Mouse (Mus musculus) midbrain, postnatal 0 days (tissue): Measurements from ENCODE around the gene Ranbp3. TPM values are rescaled to one million over a fixed set of nuclear protein-coding genes. Genes with fewer than 3 reads are reported as not detected.

Experiments
- ATAC-seq: fragments of 200-750 bp; cut with Nextera tagmentation; 2 replicates; pipeline ENCODE4 v1.8.0; 2017; ENCODE audit warnings: moderate number of reproducible peaks, mild to moderate bottlenecking, moderate TSS enrichment, moderate library complexity; ENCODE audit not compliant: low FRiP score
- DNase-seq: peaks from one replicate; pipeline ENCODE4 v3.0.0-alpha.2; 2015; ENCODE audit warnings: low spot score
- H3K27ac ChIP-seq: fragments of 300-500 bp; sonication (generic); 2 replicates; pipeline ENCODE4 v1.5.1; 2014; ENCODE audit warnings: low read depth, mild to moderate bottlenecking, low read length, mixed read lengths
- H3K27me3 ChIP-seq: fragments of 300-500 bp; sonication (generic); 2 replicates; pipeline ENCODE4 v1.6.1; 2014; ENCODE audit warnings: low read length, control low read depth, mixed read lengths; ENCODE audit not compliant: insufficient read depth
- H3K36me3 ChIP-seq: fragments of 300-500 bp; sonication (generic); 2 replicates; pipeline ENCODE4 v1.6.1; 2014; ENCODE audit warnings: low read length, control low read depth, mixed read lengths; ENCODE audit not compliant: insufficient read depth
- H3K4me1 ChIP-seq: fragments of 300-500 bp; sonication (generic); 2 replicates; pipeline ENCODE4 v1.6.1; 2014; ENCODE audit warnings: mild to moderate bottlenecking, control low read depth, antibody characterized with exemption, low read length, mixed read lengths; ENCODE audit not compliant: insufficient read depth
- H3K4me2 ChIP-seq: fragments of 300-500 bp; sonication (generic); 2 replicates; pipeline ENCODE4 v1.6.1; 2014; ENCODE audit warnings: low read depth, mild to moderate bottlenecking, low read length, mixed read lengths; ENCODE audit not compliant: poor library complexity, severe bottlenecking
- H3K4me3 ChIP-seq: fragments of 300-500 bp; sonication (generic); 2 replicates; pipeline ENCODE4 v1.5.1; 2014; ENCODE audit warnings: low read depth, mild to moderate bottlenecking, low read length, moderate library complexity
- H3K9ac ChIP-seq: fragments of 300-500 bp; sonication (generic); replicated peaks from 2 replicates; pipeline ENCODE4 v1.6.1; 2014; ENCODE audit warnings: mild to moderate bottlenecking, low read length, moderate library complexity, mixed read lengths; ENCODE audit not compliant: poor library complexity, severe bottlenecking
- H3K9me3 ChIP-seq: fragments of 300-500 bp; sonication (generic); 2 replicates; pipeline ENCODE4 v1.6.1; 2016; ENCODE audit warnings: low read length, control low read depth
- CTCF ChIP-seq: IDR thresholded peaks from 2 replicates; pipeline ENCODE4 v1.5.1; 2016; ENCODE audit warnings: antibody characterized with exemption, mild to moderate bottlenecking
- WGBS: fragments of 180-500 bp; shearing (Covaris S2); extraction: QIAGEN DNeasy Blood & Tissue Kit; methylation state at CpG from one replicate; pipeline ENCODE4 v1.1.7; 2014; 5-methylcytosine and 5-hydroxymethylcytosine counted together
- polyA plus RNA-seq: library from polyadenylated mRNA; unstranded; fragments of >200 nt; fragmentation: Nextera tagmentation; extraction: Ambion mirVana; gene quantifications from 2 replicates; pipeline ENCODE4 v1.2.1, GENCODE M21; 2015
- total RNA-seq: library from RNA; depleted of rRNA; stranded (reverse); fragments of >200 nt; gene quantifications from 2 replicates; pipeline ENCODE4 v1.2.3, GENCODE M21; 2014

The Ranbp3 gene
- total and polyA plus RNA-seq, 2 experiments from 2014 or later, result 96.0 to 136 TPM

GRCm38 (mm10) chr17:56700451-56700850 lies 27.4 kb downstream of the Ranbp3 start:
- ATAC-seq (no peak), DNase-seq (no peak)
- H3K27ac ChIP-seq, result no peak overlapping the region
- WGBS, result 91% methylated on average over 2 of the region's 2 CpGs
- H3K9me3 ChIP-seq, result no peaks in the 10 kb centered on the region
- no peak overlapping the region for H3K4me3 ChIP-seq
- no peaks in the 10 kb centered on the region for H3K4me1 ChIP-seq
- no peak overlapping the region for H3K4me2 ChIP-seq
- no peaks in the 10 kb centered on the region for H3K27me3 ChIP-seq
- no peak overlapping the region for H3K9ac ChIP-seq
- H3K36me3 ChIP-seq, result peaks cover 84% of the 10 kb centered on the region
- no peak for TF ChIP-seq CTCF

DNA sequence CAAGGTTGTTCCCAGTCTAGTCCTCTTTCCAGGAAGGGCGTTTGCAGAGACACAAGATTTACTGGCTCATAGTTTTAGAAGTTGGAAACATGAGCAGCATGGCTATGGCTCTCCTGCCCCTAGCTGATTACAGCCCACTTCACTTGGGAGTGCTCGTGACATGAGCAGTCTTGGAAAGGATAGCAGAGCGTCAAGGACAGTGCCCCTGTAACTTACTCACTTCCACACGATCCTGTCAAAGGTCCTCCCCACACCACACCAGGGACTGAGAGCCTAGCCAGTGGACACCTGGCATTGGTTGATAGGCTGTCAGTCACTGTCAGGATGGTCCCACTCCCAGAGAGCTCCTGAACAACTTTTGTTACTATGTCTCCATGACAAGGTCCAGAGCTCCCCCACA lies 29.9 kb downstream of the Ranbp3 start:
- peaks cover 90% of the 10 kb centered on the region for H3K36me3 ChIP-seq
- no peaks in the 10 kb centered on the region for H3K9me3 ChIP-seq
- 96% methylated on average over 4 of the region's 4 CpGs for WGBS
- H3K27me3 ChIP-seq, result no peaks in the 10 kb centered on the region
- H3K4me2 ChIP-seq, result no peak overlapping the region
- H3K27ac ChIP-seq, result no peak overlapping the region
- no peak overlapping the region for H3K4me3 ChIP-seq
- H3K4me1 ChIP-seq, result no peaks in the 10 kb centered on the region
- ATAC-seq (no peak), DNase-seq (no peak)
- H3K9ac ChIP-seq, result no peak overlapping the region
- TF ChIP-seq CTCF, result no peak

DNA sequence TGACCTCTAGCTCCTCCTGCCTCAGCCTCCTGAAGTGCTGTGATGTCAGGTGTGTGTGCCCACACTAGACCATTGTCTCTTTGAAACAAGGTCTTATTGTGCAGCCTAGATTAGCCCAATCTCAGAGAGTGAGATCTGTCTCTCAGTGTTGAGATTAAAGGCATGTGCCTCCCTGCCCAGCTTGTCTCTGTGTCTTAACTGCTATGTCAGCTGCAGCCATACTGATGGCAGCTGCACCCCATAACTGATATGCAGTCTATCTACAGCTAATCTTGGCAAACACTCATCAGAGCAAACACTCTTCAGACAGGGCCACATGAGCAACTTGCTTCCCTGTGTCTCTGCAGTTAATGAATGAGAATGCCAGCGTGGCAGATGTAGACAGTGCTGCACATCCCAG lies 33.4 kb downstream of the Ranbp3 start:
- no peaks in the 10 kb centered on the region for H3K27me3 ChIP-seq
- ATAC-seq, result no peak

GRCm38 (mm10) chr17:56708692-56709091 lies 35.6 kb downstream of the Ranbp3 start:
- Histone ChIP-seq H3K27me3 (no peaks in the 10 kb centered on the region), H3K36me3 (peaks cover 83% of the 10 kb centered on the region), H3K4me2 (no peak overlapping the region), H3K9ac (no peak overlapping the region), H3K4me3 (no peak overlapping the region), H3K9me3 (no peaks in the 10 kb centered on the region), H3K4me1 (no peaks in the 10 kb centered on the region), H3K27ac (no peak overlapping the region)
- no peak for TF ChIP-seq CTCF
- 76% methylated on average over 4 of the region's 4 CpGs for WGBS
- DNase-seq, result peak; percentile 42
- no peak for ATAC-seq

More for the DNA sequence above, 33.4 kb downstream of the Ranbp3 start:
- Histone ChIP-seq H3K9ac (no peak overlapping the region), H3K4me2 (no peak overlapping the region), H3K4me3 (no peak overlapping the region), H3K4me1 (no peaks in the 10 kb centered on the region), H3K9me3 (no peaks in the 10 kb centered on the region), H3K27ac (no peak overlapping the region), H3K36me3 (peaks cover 91% of the 10 kb centered on the region)
- DNase-seq, result no peak
- 100% methylated on average over 1 of the region's 1 CpGs for WGBS
- no peak for TF ChIP-seq CTCF

DNA sequence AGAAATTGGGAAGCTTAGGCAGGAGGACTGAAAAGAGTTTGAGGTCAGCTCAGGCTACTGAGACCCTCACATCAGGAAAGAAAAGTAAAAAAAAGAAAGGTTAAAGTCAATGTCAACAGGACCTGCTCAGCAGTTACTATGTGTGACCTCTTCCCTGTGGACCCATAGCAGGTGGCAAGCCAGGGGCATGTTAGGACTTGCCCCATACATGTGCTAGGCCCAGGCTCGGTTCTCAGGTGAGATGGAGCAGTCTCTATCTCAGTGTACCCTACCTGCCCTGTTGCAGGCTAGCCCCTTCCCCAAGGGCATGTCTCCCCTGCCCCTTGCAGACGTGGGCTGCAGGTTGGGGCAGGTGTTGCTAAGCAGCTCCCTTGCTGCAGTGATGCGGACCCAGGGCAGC lies 36.6 kb downstream of the Ranbp3 start:
- TF ChIP-seq CTCF, result no peak

GRCm38 (mm10) chr17:56715360-56715759 lies 42.3 kb downstream of the Ranbp3 start:
- Histone ChIP-seq H3K9me3 (no peaks in the 10 kb centered on the region), H3K27me3 (no peaks in the 10 kb centered on the region), H3K27ac (no peak overlapping the region), H3K9ac (peak overlapping the region; percentile 67; the same call in 1 of the 2 replicates), H3K4me1 (peaks cover 15% of the 10 kb centered on the region), H3K36me3 (peaks cover 22% of the 10 kb centered on the region), H3K4me3 (peak overlapping the region; percentile 60; the same call in 1 of the 2 replicates), H3K4me2 (peak overlapping the region; percentile 62)
- DNase-seq (no peak), ATAC-seq (no peak)
- TF ChIP-seq CTCF, result no peak
- WGBS, result 60% methylated on average over 11 of the region's 11 CpGs

More for the DNA sequence above, 36.6 kb downstream of the Ranbp3 start:
- ATAC-seq, result no peak
- H3K9ac ChIP-seq, result no peak overlapping the region
- no peaks in the 10 kb centered on the region for H3K27me3 ChIP-seq
- WGBS, result 88% methylated on average over 3 of the region's 3 CpGs
- DNase-seq, result no peak
- no peaks in the 10 kb centered on the region for H3K4me1 ChIP-seq
- H3K9me3 ChIP-seq, result no peaks in the 10 kb centered on the region
- H3K27ac ChIP-seq, result no peak overlapping the region
- H3K4me3 ChIP-seq, result no peak overlapping the region
- no peak overlapping the region for H3K4me2 ChIP-seq
- H3K36me3 ChIP-seq, result peaks cover 75% of the 10 kb centered on the region
